ENCODE assay signal across 8 mouse cellular contexts in genomic region chr1:66862712-66863511, GRCm38 (mm10). TPM values are rescaled to one million over a fixed set of nuclear protein-coding genes. Genes with fewer than 3 reads are reported as not detected.
A peak's percentile ranks its signal among the peaks of the same experiment; 100 is the strongest.
DNase-seq lines count a peak whose midpoint lies in the region; ATAC-seq and TF ChIP-seq lines count a peak whose summit lies in the region.

Acadl (minus strand) TSS chr1:66863277.

- WGBS in forebrain, embryonic 13.5 days: under 1% methylated on average over 84 of the region's 85 CpGs
- 2% methylated on average over 71 of the region's 85 CpGs for WGBS in heart, postnatal 0 days
- under 1% methylated on average over 74 of the region's 85 CpGs for WGBS in liver, embryonic 16.5 days (ENCODE audit: insufficient replicate concordance)
- WGBS in neural tube, embryonic 12.5 days: under 1% methylated on average over 81 of the region's 85 CpGs

- peak; percentile 99 for TF ChIP-seq EP300 in heart, postnatal 0 days (IDR thresholded peaks at IDR 0.05; ENCODE audit: low read depth)

- peak within 1 kb of the TSS; percentile 51 for H3K27ac ChIP-seq in forebrain, embryonic 13.5 days
- H3K27ac ChIP-seq in heart, postnatal 0 days (ENCODE audit: low read depth): peak within 1 kb of the TSS; percentile 100
- peak within 1 kb of the TSS; percentile 95 for H3K27ac ChIP-seq in liver, embryonic 16.5 days (ENCODE audit: low read length)
- H3K27ac ChIP-seq in neural tube, embryonic 12.5 days: 0 out of 2 replicates have a peak within 1 kb of the TSS, but pooled peaks have one; percentile 18
- H3K27ac ChIP-seq in testis, adult 2 months (ENCODE audit: control insufficient read depth, insufficient read depth, low read depth, low read length): peak within 1 kb of the TSS; percentile 82

- H3K4me2 ChIP-seq in forebrain, embryonic 13.5 days: peak within 1 kb of the TSS; percentile 85
- peak within 1 kb of the TSS; percentile 69 for H3K4me2 ChIP-seq in heart, postnatal 0 days (ENCODE audit: low read depth, low read length)
- peak within 1 kb of the TSS; percentile 80 for H3K4me2 ChIP-seq in liver, embryonic 16.5 days (ENCODE audit: low read depth, low read length)
- H3K4me2 ChIP-seq in neural tube, embryonic 12.5 days (replicated peaks): peak within 1 kb of the TSS; percentile 88

- peak; percentile 32 to 56 for DNase-seq in CD8-positive naive resting alpha-beta T cell, adult 2 months (ENCODE audit: low read depth in 2 of 2, low spot score in 2 of 2)
- peak; percentile 94 for DNase-seq in heart, postnatal 0 days (ENCODE audit: low spot score)
- DNase-seq in kidney, postnatal 4 days: peak; percentile 87 to 91

- no peak; the same call in none of the 2 replicates for TF ChIP-seq POLR2A in testis, adult 2 months (IDR thresholded peaks at IDR 0.05; ENCODE audit: control insufficient read depth, low read depth, low read length)

- TF ChIP-seq CTCF in heart, postnatal 0 days (IDR thresholded peaks at IDR 0.05; ENCODE audit: low read depth): no peak
- TF ChIP-seq CTCF in testis, adult 2 months (IDR thresholded peaks at IDR 0.05; ENCODE audit: control insufficient read depth, insufficient read depth, insufficient replicate concordance, low read depth, low read length): no peak

- peak within 1 kb of the TSS; percentile 76 for H3K9ac ChIP-seq in forebrain, embryonic 13.5 days
- peak within 1 kb of the TSS; percentile 99 for H3K9ac ChIP-seq in heart, postnatal 0 days (replicated peaks; ENCODE audit: low read depth, low read length)
- H3K9ac ChIP-seq in liver, embryonic 16.5 days (ENCODE audit: low read depth, low read length): peak within 1 kb of the TSS; percentile 92
- peak within 1 kb of the TSS; percentile 79 for H3K9ac ChIP-seq in neural tube, embryonic 12.5 days

- H3K4me1 ChIP-seq in forebrain, embryonic 13.5 days: peaks cover 19% of the 10 kb centered on the region
- peaks cover 17% of the 10 kb centered on the region for H3K4me1 ChIP-seq in heart, postnatal 0 days (ENCODE audit: control insufficient read depth, insufficient read depth)
- H3K4me1 ChIP-seq in liver, embryonic 16.5 days (ENCODE audit: control insufficient read depth, low read depth, low read length): peaks cover 13% of the 10 kb centered on the region
- H3K4me1 ChIP-seq in neural tube, embryonic 12.5 days: no peaks in the 10 kb centered on the region; the same call in 1 of the 2 replicates
- H3K4me1 ChIP-seq in testis, adult 2 months (ENCODE audit: control insufficient read depth, insufficient read depth, low read length): no peaks in the 10 kb centered on the region; the same call in 1 of the 2 replicates

- peak; percentile 60 for ATAC-seq in cerebellum, adult (ENCODE audit: insufficient number of reproducible peaks, low FRiP score, low TSS enrichment)
- peak; percentile 93 for ATAC-seq in forebrain, embryonic 13.5 days
- ATAC-seq in heart, postnatal 0 days (ENCODE audit: insufficient read depth, low read depth): peak; percentile 96
- peak; percentile 96 for ATAC-seq in liver, embryonic 16.5 days (ENCODE audit: low read depth)
- peak; percentile 92 for ATAC-seq in neural tube, embryonic 12.5 days (ENCODE audit: low FRiP score, low read depth)

- H3K4me3 ChIP-seq in forebrain, embryonic 13.5 days: peak within 1 kb of the TSS; percentile 74
- H3K4me3 ChIP-seq in heart, postnatal 0 days (ENCODE audit: low read depth, low read length): peak within 1 kb of the TSS; percentile 99
- H3K4me3 ChIP-seq in liver, embryonic 16.5 days (ENCODE audit: low read depth, low read length): peak within 1 kb of the TSS; percentile 92
- peak within 1 kb of the TSS; percentile 71 for H3K4me3 ChIP-seq in neural tube, embryonic 12.5 days
- H3K4me3 ChIP-seq in testis, adult 2 months (ENCODE audit: control insufficient read depth, low read depth, low read length): peak within 1 kb of the TSS; percentile 86

- no peaks in the 10 kb centered on the region; the same call in 1 of the 2 replicates for H3K27me3 ChIP-seq in forebrain, embryonic 13.5 days
- H3K27me3 ChIP-seq in heart, postnatal 0 days (ENCODE audit: control insufficient read depth, insufficient read depth, low read length): no peaks in the 10 kb centered on the region
- H3K27me3 ChIP-seq in liver, embryonic 16.5 days (ENCODE audit: control insufficient read depth, insufficient read depth, low read depth, low read length): no peaks in the 10 kb centered on the region
- no peaks in the 10 kb centered on the region for H3K27me3 ChIP-seq in neural tube, embryonic 12.5 days (replicated peaks)
- no peaks in the 10 kb centered on the region for H3K27me3 ChIP-seq in testis, adult 2 months (ENCODE audit: control insufficient read depth, insufficient read depth, low read length)

- H3K36me3 ChIP-seq in forebrain, embryonic 13.5 days (ENCODE audit: poor library complexity, severe bottlenecking): no peaks in the 10 kb centered on the region
- H3K36me3 ChIP-seq in heart, postnatal 0 days (replicated peaks; ENCODE audit: control insufficient read depth, insufficient read depth, low read length): peaks cover 17% of the 10 kb centered on the region
- H3K36me3 ChIP-seq in liver, embryonic 16.5 days (ENCODE audit: control insufficient read depth, insufficient read depth): peaks cover 3% of the 10 kb centered on the region
- H3K36me3 ChIP-seq in neural tube, embryonic 12.5 days: no peaks in the 10 kb centered on the region; the same call in 1 of the 2 replicates
- H3K36me3 ChIP-seq in testis, adult 2 months (ENCODE audit: control insufficient read depth, insufficient read depth, low read length): no peaks in the 10 kb centered on the region

- H3K9me3 ChIP-seq in forebrain, embryonic 13.5 days (replicated peaks): no peaks in the 10 kb centered on the region
- 0 out of 2 replicates have a peak, but pooled peaks cover 4% of the 10 kb centered on the region for H3K9me3 ChIP-seq in heart, postnatal 0 days (replicated peaks; ENCODE audit: control insufficient read depth, low read length)
- H3K9me3 ChIP-seq in liver, embryonic 16.5 days (replicated peaks; ENCODE audit: control insufficient read depth, low read length): no peaks in the 10 kb centered on the region
- H3K9me3 ChIP-seq in neural tube, embryonic 12.5 days: no peaks in the 10 kb centered on the region; the same call in 1 of the 2 replicates

RNA-seq across cellular contexts. Expression of gene Acadl, which starts in this region (rescaled TPM):
- 31.7 and 36.9 TPM in 2 replicates for polyA plus RNA-seq in forebrain, embryonic 13.5 days (2015; fragmentation: Nextera tagmentation; extraction: Ambion mirVana)
- 144 and 267 TPM in 2 replicates for total RNA-seq in heart, postnatal 0 days (2014; rRNA removed; ENCODE audit: low replicate concordance)
- polyA plus RNA-seq in heart, postnatal 0 days (2015; fragmentation: Nextera tagmentation; extraction: Ambion mirVana): 1,733 and 1,796 TPM in 2 replicates
- 175 and 181 TPM in 2 replicates for polyA plus RNA-seq in liver, embryonic 16.5 days (2015; fragmentation: Nextera tagmentation; extraction: Ambion mirVana)
- polyA plus RNA-seq in neural tube, embryonic 12.5 days (2016; fragmentation: Nextera tagmentation; extraction: Ambion mirVana): 55.7 and 60.4 TPM in 2 replicates
- polyA plus RNA-seq in testis, adult 2 months (2012; rRNA removed): 4.5 and 5.3 TPM in 2 replicates

Comparison
In these comparisons a context has a peak if more than half of its experiments do, and no peak if none do; other contexts are left out.
1. Peak in every context shown above with its lines: DNase-seq, ATAC-seq, H3K4me3 ChIP-seq and H3K27ac ChIP-seq.
2. DNase-seq: peak in every context shown above with its lines; median percentile 94 in heart, postnatal 0 days; 89 in kidney, postnatal 4 days; 44 in CD8-positive naive resting alpha-beta T cell, adult 2 months.
3. H3K27ac ChIP-seq: peak in every context shown above with its lines; median percentile 100 in heart, postnatal 0 days; 95 in liver, embryonic 16.5 days; 82 in testis, adult 2 months; 51 in forebrain, embryonic 13.5 days; 18 in neural tube, embryonic 12.5 days.